Mouse (Mus musculus) subcutaneous adipose tissue, adult 2 months (tissue): ENCODE measurements around the gene Olfr653. TPM values are rescaled to one million over a fixed set of nuclear protein-coding genes. Genes with fewer than 3 reads are reported as not detected.

Experiments used
- polyA plus RNA-seq: library from polyadenylated mRNA; depleted of rRNA; stranded (reverse); fragments of >200 nt; gene quantifications from 2 replicates; pipeline ENCODE4 v1.2.3, GENCODE M21; 2012; ENCODE audit warnings: low replicate concordance; rRNA removed

Gene Olfr653
- polyA plus RNA-seq: not detected in 2 replicates

DNA sequence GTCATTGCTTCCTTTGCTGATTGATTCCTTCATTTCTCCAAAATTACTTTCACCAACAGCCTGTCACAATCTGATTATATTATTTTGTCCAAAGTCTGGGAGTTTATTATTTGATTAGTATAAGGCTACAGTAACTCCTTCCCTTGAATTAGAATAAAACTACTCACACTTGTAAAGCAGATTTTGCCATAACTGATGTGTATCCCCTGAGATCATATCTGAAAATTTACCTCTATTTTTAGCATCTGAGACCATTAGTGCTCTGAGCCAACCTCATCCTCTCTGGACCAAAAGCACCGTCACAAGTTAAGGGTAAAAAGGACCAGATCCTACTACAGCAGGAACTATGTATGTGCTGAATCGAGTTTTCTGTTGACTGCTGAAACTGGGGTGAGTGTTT, at the start of gene Olfr653:
TSS of gene Olfr653 (plus strand) at position 301 of the 400 bp plus-strand sequence.

DNA sequence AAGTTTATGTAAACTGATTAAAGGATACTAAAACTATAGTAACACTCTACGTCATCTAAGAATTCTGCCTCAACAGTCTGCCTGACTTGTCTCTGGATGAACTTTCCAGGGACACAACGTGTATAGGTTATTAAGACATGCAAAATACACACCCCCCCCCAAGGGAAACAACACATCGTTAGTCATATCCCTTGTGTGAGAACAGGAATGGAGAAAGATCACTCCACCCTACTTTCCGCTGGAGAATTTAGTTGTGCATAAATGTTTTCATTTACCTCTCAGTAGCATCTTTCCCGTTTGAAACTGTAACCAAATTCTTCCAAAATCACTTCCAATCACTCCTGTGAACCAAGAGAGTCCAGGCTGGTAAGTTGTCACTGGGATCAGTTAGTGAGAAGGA, 27.3 kb upstream of the Olfr653 start, which contains the start of gene Olfr651:
TSS of gene Olfr651 (plus strand) at position 301 of the 400 bp plus-strand sequence.

DNA sequence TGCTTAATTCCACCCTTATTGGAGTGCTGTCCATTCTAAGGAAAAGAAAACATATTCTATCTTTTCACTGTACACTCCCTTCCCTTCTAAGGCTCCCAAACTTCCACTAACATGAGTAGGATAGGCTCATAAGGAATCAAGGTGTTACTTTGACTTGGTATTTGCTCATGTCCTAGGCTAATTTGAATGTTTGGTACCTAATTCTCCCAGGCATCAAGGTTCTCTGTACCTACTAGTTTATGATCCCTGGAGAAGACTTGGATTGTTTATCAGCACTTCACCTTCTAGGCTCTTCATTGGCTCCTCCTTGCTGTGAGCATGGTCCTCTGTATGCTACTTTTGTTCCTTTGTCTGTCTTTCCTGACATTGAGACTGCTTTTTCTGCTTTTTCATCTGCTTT, 16.5 kb upstream of the Olfr653 start, which contains the start of gene Olfr652:
TSS of gene Olfr652 (plus strand) at position 301 of the 400 bp plus-strand sequence.

DNA sequence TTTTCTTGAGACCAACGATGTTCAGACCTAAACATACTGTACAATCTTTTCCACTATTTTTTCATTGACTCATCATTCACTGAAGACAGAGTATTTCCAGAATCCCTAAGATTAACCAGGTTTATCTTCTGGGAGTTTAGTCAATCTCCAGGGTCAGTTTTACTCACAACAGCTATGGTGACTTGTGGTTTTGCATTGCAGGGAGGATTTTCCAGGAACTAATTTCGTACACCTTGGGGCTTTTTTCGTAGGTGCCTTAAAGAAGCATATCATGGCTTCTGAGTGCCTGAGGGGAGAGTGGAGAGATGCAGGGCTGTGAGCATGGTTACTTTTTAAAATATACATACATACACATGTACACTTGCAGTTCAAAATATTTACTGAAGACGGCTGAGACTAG, 9.6 kb downstream of the Olfr653 start, which contains the start of gene Olfr654:
TSS of gene Olfr654 (plus strand) at position 301 of the 400 bp plus-strand sequence.

DNA sequence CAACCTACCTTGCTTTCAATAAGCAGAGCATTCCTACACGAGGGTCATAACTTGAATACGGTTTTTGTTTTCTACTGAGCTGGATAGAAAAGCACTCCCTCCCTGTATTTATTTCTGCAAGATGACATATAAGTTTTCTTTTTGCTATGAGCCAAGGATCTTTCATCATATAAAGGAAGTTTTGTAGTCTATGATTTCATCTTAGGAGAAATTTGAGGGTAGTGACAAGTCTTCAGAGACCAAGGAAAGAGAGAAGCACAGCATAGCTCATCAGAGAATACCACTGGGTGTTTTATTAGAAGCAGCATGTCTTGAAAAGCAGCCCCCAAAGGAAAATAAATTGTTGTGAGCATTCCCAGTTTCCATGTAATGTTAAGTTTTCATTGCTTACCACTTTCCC, 24.6 kb downstream of the Olfr653 start, which contains the start of gene Olfr655:
TSS of gene Olfr655 (minus strand) at position 101 of the 400 bp plus-strand sequence.

DNA sequence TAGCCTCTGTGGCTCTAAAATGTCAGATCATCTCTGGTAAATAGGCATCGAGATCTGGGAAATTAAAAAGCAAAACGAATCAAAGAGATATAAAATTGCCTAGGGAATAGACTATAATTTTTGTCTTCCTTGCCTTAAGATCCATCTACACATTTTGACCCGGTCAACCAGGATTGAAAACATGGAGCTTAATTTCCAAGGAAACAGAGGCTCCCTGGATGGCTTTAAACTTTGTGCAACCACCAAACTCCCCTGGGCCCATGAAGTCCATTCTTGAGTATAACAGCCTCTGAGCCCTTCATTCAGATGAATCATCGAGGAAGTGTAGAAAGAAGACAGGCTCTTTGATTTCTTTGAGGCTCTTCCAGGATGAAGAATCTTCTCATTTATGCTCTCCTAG, 36.5 kb downstream of the Olfr653 start, which contains the start of gene Olfr656:
TSS of gene Olfr656 (plus strand) at position 301 of the 400 bp plus-strand sequence.

DNA sequence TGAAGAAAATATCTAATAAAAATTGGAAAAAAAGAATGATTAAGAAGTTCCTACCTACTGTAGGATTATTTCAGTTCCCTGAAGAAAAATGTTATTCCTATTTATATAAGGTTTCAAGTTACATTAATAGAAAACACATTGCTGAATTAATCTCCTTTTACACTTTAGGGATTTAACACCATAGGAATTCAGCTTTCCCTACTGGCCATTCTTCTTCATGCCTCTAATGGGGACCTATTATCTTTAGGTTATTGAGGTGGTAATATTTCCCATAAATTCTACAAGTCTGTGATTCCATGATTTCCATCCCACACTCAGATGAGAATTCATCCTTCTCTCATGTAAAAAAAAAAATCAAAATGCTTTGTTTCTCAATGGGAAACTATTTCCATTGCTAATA, 47.4 kb downstream of the Olfr653 start, which contains the start of gene Olfr657:
TSS of gene Olfr657 (plus strand) at position 301 of the 400 bp plus-strand sequence.

Other genes with a start within 250 kb of the Olfr653 start
- 4.3 and 5.3 TPM in 2 replicates for gene Trim34b, start 247.8 kb upstream of the Olfr653 start, polyA plus RNA-seq
- gene Trim12c, start 224.0 kb upstream of the Olfr653 start, polyA plus RNA-seq: 5.7 and 6.5 TPM in 2 replicates
- 0.21 and 0.32 TPM in 2 replicates for gene Trim30b, start 207.4 kb upstream of the Olfr653 start, polyA plus RNA-seq
- 0.09 TPM in 2 replicates for gene Trim30c, start 176.5 kb upstream of the Olfr653 start, polyA plus RNA-seq
- 6.5 and 7.6 TPM in 2 replicates for gene Trim30a, start 112.1 kb upstream of the Olfr653 start, polyA plus RNA-seq
- gene Trim30d, start 69.5 kb upstream of the Olfr653 start, polyA plus RNA-seq: 1.8 and 2.5 TPM in 2 replicates
- gene Olfr651, start 27.2 kb upstream of the Olfr653 start, polyA plus RNA-seq: not detected in 2 replicates
- gene Olfr652, start 16.4 kb upstream of the Olfr653 start, polyA plus RNA-seq: not detected in 2 replicates
- not detected in 2 replicates for gene Olfr654, start 9.7 kb downstream of the Olfr653 start, polyA plus RNA-seq
- gene Olfr655, start 24.5 kb downstream of the Olfr653 start, polyA plus RNA-seq: not detected in 2 replicates
- not detected in 2 replicates for gene Olfr656, start 36.6 kb downstream of the Olfr653 start, polyA plus RNA-seq
- gene Olfr657, start 47.5 kb downstream of the Olfr653 start, polyA plus RNA-seq: not detected in 2 replicates
- 0.04 TPM in 1 of 2 replicates, not detected in the other for gene Olfr658, start 70.0 kb downstream of the Olfr653 start, polyA plus RNA-seq
- not detected in 2 replicates for gene Olfr659, start 89.4 kb downstream of the Olfr653 start, polyA plus RNA-seq
- not detected in 2 replicates for gene Olfr661, start 109.2 kb downstream of the Olfr653 start, polyA plus RNA-seq
- gene Usp17le, start 200.2 kb downstream of the Olfr653 start, polyA plus RNA-seq: not detected in 2 replicates